Mouse (Mus musculus) midbrain, embryonic 14.5 days (tissue): ENCODE measurements around the gene Fcho1. TPM values are rescaled to one million over a fixed set of nuclear protein-coding genes. Genes with fewer than 3 reads are reported as not detected.
"Not testable (repeated sequence)": the region's sequence is repeated elsewhere in the genome, so short reads cannot be mapped to it uniquely, and the experiment has no call there.

Source experiments
- ATAC-seq: fragments of 200-750 bp; cut with Nextera tagmentation; 2 replicates; pipeline ENCODE4 v1.8.0; 2017; ENCODE audit warnings: moderate number of reproducible peaks, moderate library complexity; ENCODE audit not compliant: low FRiP score, low TSS enrichment
- DNase-seq: peaks from one replicate; pipeline ENCODE4 v3.0.0-alpha.2; 2015
- H3K27ac ChIP-seq: fragments of 300-500 bp; sonication (generic); replicated peaks from 2 replicates; pipeline ENCODE4 v1.5.1; 2014; ENCODE audit warnings: mild to moderate bottlenecking, low read depth, low read length, moderate library complexity
- H3K27me3 ChIP-seq: fragments of 300-500 bp; sonication (generic); 2 replicates; pipeline ENCODE4 v1.6.1; 2014; ENCODE audit warnings: low read length, control low read depth, mixed read lengths; ENCODE audit not compliant: control insufficient read depth, insufficient read depth
- H3K36me3 ChIP-seq: fragments of 300-500 bp; sonication (generic); 2 replicates; pipeline ENCODE4 v1.6.1; 2014; ENCODE audit warnings: low read length, control low read depth; ENCODE audit not compliant: control insufficient read depth, insufficient read depth
- H3K4me1 ChIP-seq: fragments of 300-500 bp; sonication (generic); 2 replicates; pipeline ENCODE4 v1.6.1; 2014; ENCODE audit warnings: mild to moderate bottlenecking, antibody characterized with exemption, low read length, control low read depth; ENCODE audit not compliant: control insufficient read depth, insufficient read depth
- H3K4me2 ChIP-seq: fragments of 300-500 bp; sonication (generic); 2 replicates; pipeline ENCODE4 v1.6.1; 2014; ENCODE audit warnings: mild to moderate bottlenecking, low read length, moderate library complexity
- H3K4me3 ChIP-seq: fragments of 300-500 bp; sonication (generic); replicated peaks from 2 replicates; pipeline ENCODE4 v1.5.1; 2014; ENCODE audit warnings: low read depth, low read length
- H3K9ac ChIP-seq: fragments of 300-500 bp; sonication (generic); replicated peaks from 2 replicates; pipeline ENCODE4 v1.6.1; 2014; ENCODE audit warnings: mild to moderate bottlenecking, low read length, moderate library complexity
- H3K9me3 ChIP-seq: fragments of 300-500 bp; sonication (generic); 2 replicates; pipeline ENCODE4 v1.6.1; 2016; ENCODE audit warnings: low read length, control low read depth, mixed read lengths; ENCODE audit not compliant: control insufficient read depth
- WGBS: fragments of 180-500 bp; shearing (Covaris S2); extraction: QIAGEN DNeasy Blood & Tissue Kit; methylation state at CpG from one replicate; pipeline ENCODE4 v1.1.7; 2014; 5-methylcytosine and 5-hydroxymethylcytosine counted together
- polyA plus RNA-seq: library from polyadenylated mRNA; unstranded; fragments of >200 nt; fragmentation: Nextera tagmentation; extraction: Ambion mirVana; gene quantifications from 2 replicates; pipeline ENCODE4 v1.2.1, GENCODE M21; 2014

Gene Fcho1
- polyA plus RNA-seq, 1 experiment from 2014 or later = 74.6 TPM

GRCm38 (mm10) chr8:71709800-71710446, 15.6 kb downstream of the Fcho1 start:
- 0 out of 2 replicates have a peak overlapping the region, but pooled peaks have one; percentile 26 for H3K9ac ChIP-seq
- no peak overlapping the region; the same call in 1 of the 2 replicates for H3K4me3 ChIP-seq
- H3K36me3 ChIP-seq = peaks cover 56% of the 10 kb centered on the region

GRCm38 (mm10) chr8:71709134-71709799, 16.2 kb downstream of the Fcho1 start:
- Histone ChIP-seq H3K4me3 (no peak overlapping the region), H3K27ac (no peak overlapping the region), H3K9me3 (no peaks in the 10 kb centered on the region), H3K4me1 (peaks cover 7% of the 10 kb centered on the region; the same call in 1 of the 2 replicates), H3K27me3 (0 out of 2 replicates have a peak, but pooled peaks cover 3% of the 10 kb centered on the region), H3K36me3 (peaks cover 50% of the 10 kb centered on the region), H3K9ac (no peak overlapping the region), H3K4me2 (no peak overlapping the region)
- ATAC-seq = peak; percentile 25
- no peak for DNase-seq
- WGBS = 43% methylated on average over 25 of the region's 25 CpGs

More at GRCm38 (mm10) chr8:71709800-71710446, 15.6 kb downstream of the Fcho1 start:
- no peak overlapping the region for H3K27ac ChIP-seq
- 0 out of 2 replicates have a peak, but pooled peaks cover 3% of the 10 kb centered on the region for H3K27me3 ChIP-seq
- peak overlapping the region; percentile 47 for H3K4me2 ChIP-seq
- H3K4me1 ChIP-seq = peaks cover 7% of the 10 kb centered on the region; the same call in 1 of the 2 replicates
- no peaks in the 10 kb centered on the region for H3K9me3 ChIP-seq
- ATAC-seq (peak; percentile 70), DNase-seq (peak; percentile 92)
- WGBS = 19% methylated on average over 25 of the region's 25 CpGs

DNA sequence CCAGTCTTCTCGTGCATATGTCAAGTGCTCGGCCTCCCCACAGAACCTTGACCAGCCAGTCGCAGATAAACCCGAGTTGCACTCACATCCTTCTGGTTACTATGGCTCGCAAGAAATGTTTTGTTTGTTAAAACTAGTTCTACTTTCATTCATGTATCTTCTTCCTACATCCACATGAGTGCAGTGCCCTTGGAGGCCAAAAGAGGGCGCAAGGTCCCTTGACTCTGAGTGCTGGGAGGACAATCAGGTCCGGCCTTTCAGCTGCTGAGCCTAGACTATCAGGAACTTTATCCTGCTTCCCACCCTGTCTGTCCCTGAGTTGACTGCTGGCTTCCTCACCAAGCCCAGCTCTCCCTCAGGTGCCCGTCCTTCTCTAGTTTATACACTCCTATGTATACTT, 17.6 kb downstream of the Fcho1 start:
- H3K27ac ChIP-seq = no peak overlapping the region
- ATAC-seq (no peak), DNase-seq (peak; percentile 71)
- no peaks in the 10 kb centered on the region for H3K9me3 ChIP-seq
- H3K27me3 ChIP-seq = peaks cover 6% of the 10 kb centered on the region; the same call in 1 of the 2 replicates
- H3K4me3 ChIP-seq = no peak overlapping the region
- H3K36me3 ChIP-seq = peaks cover 36% of the 10 kb centered on the region
- 39% methylated on average over 8 of the region's 8 CpGs for WGBS
- no peak overlapping the region for H3K4me2 ChIP-seq
- peaks cover 7% of the 10 kb centered on the region; the same call in 1 of the 2 replicates for H3K4me1 ChIP-seq
- no peak overlapping the region for H3K9ac ChIP-seq

- not testable (repeated sequence) for H3K4me1 ChIP-seq, H3K9me3 ChIP-seq, H3K9ac ChIP-seq, H3K27ac ChIP-seq, H3K36me3 ChIP-seq, H3K4me3 ChIP-seq, H3K4me2 ChIP-seq, DNase-seq, ATAC-seq
- peaks cover 32% of the 10 kb centered on the region for H3K27me3 ChIP-seq
Observed at GRCm38 (mm10) chr8:71703400-71703799, 22.1 kb downstream of the Fcho1 start.

DNA sequence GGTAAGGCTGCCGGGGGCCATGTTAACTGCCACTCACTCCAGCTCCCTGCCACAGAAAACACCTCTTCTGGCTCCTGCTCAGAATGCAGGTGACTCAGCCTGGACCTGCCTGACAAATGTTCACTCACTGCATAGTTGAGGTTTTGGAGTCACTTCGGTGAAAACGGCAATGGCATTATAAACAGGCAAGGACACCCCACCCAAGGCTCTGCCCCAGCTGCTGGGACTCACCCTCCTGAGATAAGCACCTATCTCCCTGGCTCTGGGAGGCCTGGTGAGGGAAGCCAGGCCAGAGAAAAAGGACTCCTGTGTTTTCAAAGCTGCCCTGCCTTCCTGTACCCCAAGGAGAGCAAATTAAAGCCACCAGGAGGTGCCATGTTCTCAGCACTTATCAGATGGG, 22.6 kb downstream of the Fcho1 start:
- Histone ChIP-seq H3K27me3 (peaks cover 32% of the 10 kb centered on the region), H3K4me3 (no peak overlapping the region), H3K9me3 (no peaks in the 10 kb centered on the region), H3K4me2 (no peak overlapping the region), H3K4me1 (no peaks in the 10 kb centered on the region), H3K27ac (no peak overlapping the region), H3K36me3 (no peaks in the 10 kb centered on the region), H3K9ac (no peak overlapping the region)
- 78% methylated on average over 3 of the region's 3 CpGs for WGBS
- no peak for ATAC-seq
- DNase-seq = no peak

DNA sequence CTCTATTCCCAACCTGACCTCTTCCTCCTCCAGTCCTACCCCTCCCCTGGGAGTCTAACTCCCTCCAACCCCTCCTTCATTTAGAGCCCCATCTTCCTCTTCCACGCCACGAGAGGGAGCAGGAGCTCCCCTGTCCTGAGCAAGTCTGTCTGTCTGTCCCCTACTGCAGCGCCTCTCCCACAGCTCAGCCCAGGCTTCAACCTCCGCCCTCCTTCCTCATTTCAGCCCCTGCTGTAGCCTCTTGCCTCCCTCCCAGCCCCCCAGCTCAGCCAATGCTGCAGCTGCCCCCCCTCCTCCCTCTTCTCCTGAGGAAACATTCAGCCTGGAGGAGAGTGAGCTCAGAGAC, 23.5 kb downstream of the Fcho1 start:
- 29% methylated on average over 4 of the region's 4 CpGs for WGBS
- Histone ChIP-seq H3K4me2 (no peak overlapping the region), H3K4me3 (no peak overlapping the region), H3K36me3 (no peaks in the 10 kb centered on the region), H3K27me3 (peaks cover 33% of the 10 kb centered on the region), H3K9me3 (no peaks in the 10 kb centered on the region), H3K4me1 (no peaks in the 10 kb centered on the region), H3K9ac (no peak overlapping the region), H3K27ac (no peak overlapping the region)
- ATAC-seq = no peak; the same call in 1 of the 2 replicates
- no peak for DNase-seq

GRCm38 (mm10) chr8:71701414-71702086, 24.0 kb downstream of the Fcho1 start, which contains the start of gene B3gnt3:
Gene B3gnt3, minus strand, starts transcription at chr8:71701789.
- 24% methylated on average over 33 of the region's 34 CpGs for WGBS
- ATAC-seq (0 out of 2 replicates have a peak, but pooled peaks have one; percentile 27), DNase-seq (no peak)
- no peaks in the 10 kb centered on the region for H3K4me1 ChIP-seq
- no peak within 1 kb of the TSS for H3K27ac ChIP-seq
- H3K9ac ChIP-seq = no peak within 1 kb of the TSS
- H3K36me3 ChIP-seq = no peaks in the 10 kb centered on the region
- no peaks in the 10 kb centered on the region for H3K9me3 ChIP-seq
- H3K4me2 ChIP-seq = no peak within 1 kb of the TSS
- peaks cover 37% of the 10 kb centered on the region for H3K27me3 ChIP-seq
- H3K4me3 ChIP-seq = no peak within 1 kb of the TSS

DNA sequence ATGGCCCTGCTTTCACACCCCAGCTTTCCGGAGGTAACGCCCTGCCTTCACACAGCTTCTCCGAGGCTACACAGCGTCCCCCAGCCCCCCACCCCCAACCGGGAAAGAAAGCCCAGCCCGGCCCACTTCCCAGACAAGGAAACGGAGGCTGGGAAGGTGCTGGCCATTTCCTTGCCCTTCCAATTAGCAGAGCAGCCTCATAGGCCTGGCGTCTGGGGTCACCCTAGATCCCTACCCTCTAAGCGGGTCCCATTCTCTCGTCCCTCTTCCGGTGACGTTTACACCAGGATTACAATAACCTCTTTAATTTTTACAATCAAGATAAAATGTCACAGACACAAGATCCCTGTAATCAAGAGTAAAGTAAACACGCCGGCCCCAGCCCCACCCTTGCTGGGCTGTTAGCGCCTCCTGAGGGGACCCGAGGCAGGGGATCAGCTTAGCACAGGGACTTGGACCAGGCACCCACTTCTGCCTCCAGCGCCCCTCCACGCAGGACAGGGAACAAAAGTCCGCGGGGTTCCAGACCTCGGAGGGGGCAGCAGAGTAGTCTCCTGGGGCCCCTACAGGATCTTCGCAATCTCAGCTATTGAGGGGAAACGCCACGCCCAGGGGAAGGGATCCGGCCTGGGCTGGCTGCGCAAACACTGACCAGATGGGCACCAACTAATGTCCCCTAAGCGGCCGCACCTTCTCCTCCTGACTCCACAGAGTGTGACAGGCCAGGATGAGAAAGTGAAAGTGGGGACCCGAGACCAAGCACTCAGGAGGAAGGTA, 24.8 kb downstream of the Fcho1 start:
- Histone ChIP-seq H3K4me1 (no peaks in the 10 kb centered on the region), H3K4me2 (no peak overlapping the region), H3K4me3 (no peak overlapping the region), H3K27me3 (peaks cover 37% of the 10 kb centered on the region), H3K27ac (no peak overlapping the region), H3K9me3 (no peaks in the 10 kb centered on the region), H3K36me3 (no peaks in the 10 kb centered on the region), H3K9ac (no peak overlapping the region)
- DNase-seq (no peak), ATAC-seq (no peak)
- 13% methylated on average over 29 of the region's 29 CpGs for WGBS
